Mouse (Mus musculus) skeletal muscle tissue, postnatal 0 days (tissue): ENCODE measurements around the gene Med18. TPM values are rescaled to one million over a fixed set of nuclear protein-coding genes. Genes with fewer than 3 reads are reported as not detected.

Experiments
- polyA plus RNA-seq: library from polyadenylated mRNA; unstranded; fragments of >200 nt; fragmentation: Nextera tagmentation; extraction: Ambion mirVana; gene quantifications from 2 replicates; pipeline ENCODE4 v1.2.1, GENCODE M21; 2015

The Med18 gene
- polyA plus RNA-seq = 8.7 and 8.8 TPM in 2 replicates

DNA sequence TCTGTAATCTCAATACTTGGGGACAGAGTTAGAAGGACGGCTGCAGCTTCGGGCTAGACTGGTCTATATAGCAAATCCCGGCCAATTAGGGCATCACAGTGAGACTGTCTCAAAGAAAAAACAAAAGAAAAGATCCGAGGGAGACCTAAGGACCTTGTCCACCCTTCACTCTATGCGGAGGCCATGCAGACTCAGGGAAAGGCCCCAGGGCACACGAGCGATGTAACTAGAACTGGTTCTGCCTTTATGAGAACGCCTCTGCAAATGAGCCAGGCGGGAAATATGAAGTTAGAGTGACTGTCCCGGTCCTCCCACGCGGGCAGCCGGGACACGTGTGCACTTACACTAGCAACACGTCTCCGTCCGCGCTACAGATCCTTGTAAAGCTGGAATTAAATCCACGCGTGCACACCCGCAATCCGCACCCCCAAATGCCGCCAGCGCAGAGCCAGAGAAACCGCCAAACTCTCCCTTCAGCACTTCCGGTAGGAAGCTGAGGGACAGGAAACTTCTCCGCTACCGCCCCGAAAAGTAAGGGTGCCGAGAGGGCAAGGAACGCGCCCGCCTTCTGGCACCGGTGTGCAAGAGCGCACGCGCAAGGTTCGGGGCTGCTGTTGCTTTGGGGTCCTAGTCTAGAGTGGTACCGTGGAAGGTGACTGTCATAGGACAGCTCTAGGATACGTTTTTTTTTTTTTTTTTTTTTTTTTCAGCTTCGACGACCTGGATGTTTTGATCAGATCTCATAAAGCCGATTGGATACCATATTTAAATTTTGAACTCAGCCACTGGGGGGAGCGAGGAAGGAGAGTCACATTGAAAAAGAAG, at the start of gene Med18:
TSS of gene Med18 (minus strand) at position 492 of the 825 bp plus-strand sequence.

GRCm38 (mm10) chr4:132510352-132510798, 46.7 kb upstream of the Med18 start, which contains the start of gene Sesn2:
Gene Sesn2 (minus strand): TSS chr4:132510501.

GRCm38 (mm10) chr4:132421923-132422782, 41.6 kb downstream of the Med18 start, which contains the start of gene Phactr4:
Gene Phactr4 (minus strand): TSS chr4:132422489.

Other genes with a start within 250 kb of the Med18 start
- gene Gmeb1, start 202.3 kb downstream of the Med18 start, polyA plus RNA-seq = 13.6 and 14.6 TPM in 2 replicates
- 31.2 and 34.5 TPM in 2 replicates for gene Taf12, start 189.5 kb downstream of the Med18 start, polyA plus RNA-seq
- gene Rab42, start 160.5 kb downstream of the Med18 start, polyA plus RNA-seq = 1.4 and 1.8 TPM in 2 replicates
- 35.2 and 40.5 TPM in 2 replicates for gene Trnau1ap, start 134.4 kb downstream of the Med18 start, polyA plus RNA-seq
- gene Rcc1, start 110.3 kb downstream of the Med18 start, polyA plus RNA-seq = 20.3 and 21.6 TPM in 2 replicates
- gene Phactr4, start 41.4 kb downstream of the Med18 start, polyA plus RNA-seq = 6.8 and 7.3 TPM in 2 replicates
- gene Sesn2, start 46.6 kb upstream of the Med18 start, polyA plus RNA-seq = 1.9 and 4.3 TPM in 2 replicates
- gene Atpif1, start 69.7 kb upstream of the Med18 start, polyA plus RNA-seq = 522 and 530 TPM in 2 replicates
- 75.9 and 86.2 TPM in 2 replicates for gene Dnajc8, start 71.6 kb upstream of the Med18 start, polyA plus RNA-seq
- gene Ptafr, start 100.1 kb upstream of the Med18 start, polyA plus RNA-seq = 1.6 and 2.5 TPM in 2 replicates
- gene Eya3, start 175.1 kb upstream of the Med18 start, polyA plus RNA-seq = 10.9 and 11.1 TPM in 2 replicates